Comparison of ENCODE assay signal across 8 mouse cellular contexts in the genomic region with DNA sequence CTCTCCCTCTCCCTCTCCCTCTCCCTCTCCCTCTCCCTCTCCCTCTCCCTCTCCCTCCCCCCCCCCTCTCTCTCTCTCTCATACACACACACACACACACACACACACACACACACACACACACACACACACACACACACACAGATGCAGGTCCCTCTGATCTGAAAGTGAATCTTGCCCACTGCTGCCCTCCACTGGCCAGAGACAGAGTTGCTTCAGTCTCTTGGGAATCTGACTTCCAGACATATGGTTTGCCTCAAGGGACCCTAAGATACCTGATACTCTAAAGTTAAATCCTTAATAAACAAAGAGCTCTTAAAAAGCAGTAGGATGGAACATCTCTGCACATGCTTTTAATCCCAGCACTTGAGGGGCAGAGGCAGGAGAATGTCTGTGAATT. TPM values are rescaled to one million over a fixed set of nuclear protein-coding genes. Genes with fewer than 3 reads are reported as not detected.
DNase-seq lines count a peak whose midpoint lies in the region; ATAC-seq and TF ChIP-seq lines count a peak whose summit lies in the region.
"Not testable (repeated sequence)": the region's sequence is repeated elsewhere in the genome, so short reads cannot be mapped to it uniquely, and the experiment has no call there.

No protein-coding gene starts in this region.

- TF ChIP-seq POLR2A in bone marrow, adult 2 months (IDR thresholded peaks at IDR 0.05; ENCODE audit: borderline replicate concordance, control insufficient read depth, low read depth, low read length), result not testable (repeated sequence)

- H3K9me3 ChIP-seq in embryonic facial prominence, embryonic 10.5 days; heart, postnatal 0 days (replicated peaks; ENCODE audit: control insufficient read depth, low read length); liver, postnatal 0 days (ENCODE audit: low read length): not testable (repeated sequence)

- peak; percentile 65 for TF ChIP-seq CTCF in bone marrow, adult 2 months (IDR thresholded peaks at IDR 0.05; ENCODE audit: control insufficient read depth, insufficient read depth, low read length)
- TF ChIP-seq CTCF in heart, postnatal 0 days (IDR thresholded peaks at IDR 0.05; ENCODE audit: low read depth), result peak; percentile 81
- peak; percentile 82 for TF ChIP-seq CTCF in liver, postnatal 0 days (IDR thresholded peaks at IDR 0.05; ENCODE audit: low read depth)

- not testable (repeated sequence) for H3K4me1 ChIP-seq in bone marrow, adult 2 months (ENCODE audit: control insufficient read depth, insufficient read depth, low read length); heart, postnatal 0 days (ENCODE audit: control insufficient read depth, insufficient read depth)
- H3K4me1 ChIP-seq in embryonic facial prominence, embryonic 10.5 days, result peaks cover 18% of the 10 kb centered on the region
- peaks cover 17% of the 10 kb centered on the region for H3K4me1 ChIP-seq in liver, postnatal 0 days (ENCODE audit: insufficient read depth)

- not testable (repeated sequence) for H3K9ac ChIP-seq in heart, postnatal 0 days (replicated peaks; ENCODE audit: low read depth, low read length); liver, postnatal 0 days (replicated peaks)

- not testable (repeated sequence) for H3K27me3 ChIP-seq in embryonic facial prominence, embryonic 10.5 days (replicated peaks; ENCODE audit: low read depth, poor library complexity, severe bottlenecking); heart, postnatal 0 days (ENCODE audit: control insufficient read depth, insufficient read depth, low read length); liver, postnatal 0 days (ENCODE audit: insufficient read depth, low read length)

- DNase-seq in CD8-positive naive resting alpha-beta T cell, adult 2 months (ENCODE audit: low read depth in 2 of 2, low spot score in 2 of 2), result peak; percentile 39 to 53
- peak; percentile 72 for DNase-seq in embryonic facial prominence, embryonic 10.5 days (ENCODE audit: low spot score)
- DNase-seq in heart, postnatal 0 days (ENCODE audit: low spot score), result not testable (repeated sequence)
- DNase-seq in layer of hippocampus, adult 11-12 months (ENCODE audit: low spot score), result peak; percentile 76
- DNase-seq in liver, postnatal 0 days, result peak; percentile 83
- DNase-seq in retina, embryonic 14.5 days (ENCODE audit: low spot score), result peak; percentile 80
- peak; percentile 63 for DNase-seq in thymus, postnatal 0 days (ENCODE audit: low spot score)

- H3K4me3 ChIP-seq in bone marrow, adult 2 months (replicated peaks; ENCODE audit: control insufficient read depth, low read depth, low read length); embryonic facial prominence, embryonic 10.5 days; heart, postnatal 0 days (ENCODE audit: low read depth, low read length); liver, postnatal 0 days (ENCODE audit: low read depth, low read length): not testable (repeated sequence)

- H3K27ac ChIP-seq in bone marrow, adult 2 months (ENCODE audit: control insufficient read depth, insufficient read depth, low read depth, low read length, poor library complexity); embryonic facial prominence, embryonic 10.5 days (replicated peaks); heart, postnatal 0 days (ENCODE audit: low read depth); liver, postnatal 0 days (ENCODE audit: low read depth): not testable (repeated sequence)

- H3K36me3 ChIP-seq in embryonic facial prominence, embryonic 10.5 days (replicated peaks); heart, postnatal 0 days (replicated peaks; ENCODE audit: control insufficient read depth, insufficient read depth, low read length); liver, postnatal 0 days (replicated peaks; ENCODE audit: insufficient read depth, low read length): not testable (repeated sequence)

- TF ChIP-seq EP300 in heart, postnatal 0 days (IDR thresholded peaks at IDR 0.05; ENCODE audit: low read depth); liver, postnatal 0 days (IDR thresholded peaks at IDR 0.05; ENCODE audit: low read depth): not testable (repeated sequence)

- not testable (repeated sequence) for H3K4me2 ChIP-seq in heart, postnatal 0 days (ENCODE audit: low read depth, low read length); liver, postnatal 0 days (ENCODE audit: low read depth, low read length)

- not testable (repeated sequence) for ATAC-seq in heart, postnatal 0 days (ENCODE audit: insufficient read depth, low read depth); liver, postnatal 0 days

RNA-seq across cellular contexts. Expression of gene Trim62, which starts 25.2 kb away (rescaled TPM):
- 0.52 and 1.0 TPM in 2 replicates for polyA plus RNA-seq in bone marrow, adult 2 months (2011; ENCODE audit: insufficient read depth, insufficient read length, low replicate concordance, missing spikeins)
- 10.6 and 11.9 TPM in 2 replicates for polyA plus RNA-seq in embryonic facial prominence, embryonic 10.5 days (2016; fragmentation: Nextera tagmentation; extraction: Ambion mirVana)
- 0.89 and 1.1 TPM in 2 replicates for total RNA-seq in heart, postnatal 0 days (2014; rRNA removed; ENCODE audit: low replicate concordance)
- 0.84 and 0.87 TPM in 2 replicates for polyA plus RNA-seq in heart, postnatal 0 days (2015; fragmentation: Nextera tagmentation; extraction: Ambion mirVana)
- 0.26 and 0.32 TPM in 2 replicates for polyA plus RNA-seq in liver, postnatal 0 days (2015; fragmentation: Nextera tagmentation; extraction: Ambion mirVana)
- 0.84 and 1.0 TPM in 2 replicates for polyA plus RNA-seq in thymus, postnatal 0 days (2015; fragmentation: Nextera tagmentation; extraction: Ambion mirVana)

RNA-seq across cellular contexts. Expression of gene Zfp362, which starts 52.4 kb away (rescaled TPM):
- 10.3 and 12.1 TPM in 2 replicates for polyA plus RNA-seq in bone marrow, adult 2 months (2011; ENCODE audit: insufficient read depth, insufficient read length, low replicate concordance, missing spikeins)
- polyA plus RNA-seq in embryonic facial prominence, embryonic 10.5 days (2016; fragmentation: Nextera tagmentation; extraction: Ambion mirVana), result 38.7 and 39.0 TPM in 2 replicates
- total RNA-seq in heart, postnatal 0 days (2014; rRNA removed; ENCODE audit: low replicate concordance), result 8.4 and 10.8 TPM in 2 replicates
- polyA plus RNA-seq in heart, postnatal 0 days (2015; fragmentation: Nextera tagmentation; extraction: Ambion mirVana), result 10.3 and 11.6 TPM in 2 replicates
- polyA plus RNA-seq in liver, postnatal 0 days (2015; fragmentation: Nextera tagmentation; extraction: Ambion mirVana), result 5.1 and 5.4 TPM in 2 replicates
- 23.6 and 25.8 TPM in 2 replicates for polyA plus RNA-seq in thymus, postnatal 0 days (2015; fragmentation: Nextera tagmentation; extraction: Ambion mirVana)
